Mouse (Mus musculus) bone marrow macrophage, adult 2 months (primary cell): Measurements from ENCODE around the gene Blcap. TPM values are rescaled to one million over a fixed set of nuclear protein-coding genes. Genes with fewer than 3 reads are reported as not detected.
"Not testable (repeated sequence)": the region's sequence is repeated elsewhere in the genome, so short reads cannot be mapped to it uniquely, and the experiment has no call there.

ENCODE experiments used
- H3K27ac ChIP-seq: 2 replicates; pipeline ENCODE4 v1.5.1; 2012; ENCODE audit warnings: low read depth, low read length; ENCODE audit not compliant: insufficient read depth
- H3K4me1 ChIP-seq: 2 replicates; pipeline ENCODE4 v1.6.1; 2012; ENCODE audit warnings: low read length; ENCODE audit not compliant: control insufficient read depth, insufficient read depth
- H3K4me3 ChIP-seq: 2 replicates; pipeline ENCODE4 v1.5.1; 2012; ENCODE audit warnings: mild to moderate bottlenecking, low read length, moderate library complexity; ENCODE audit not compliant: insufficient read depth
- CTCF ChIP-seq: IDR thresholded peaks from 2 replicates; pipeline ENCODE4 v1.5.1; 2012; ENCODE audit warnings: low read depth, mild to moderate bottlenecking, low read length, moderate library complexity
- POLR2A ChIP-seq: IDR thresholded peaks from 2 replicates; pipeline ENCODE4 v1.6.1; 2012; ENCODE audit warnings: mild to moderate bottlenecking, low read depth, low read length, borderline replicate concordance
- polyA plus RNA-seq: library from polyadenylated mRNA; stranded (reverse); fragments of >200 nt; gene quantifications from 2 replicates; pipeline ENCODE4 v1.2.4, GENCODE M21; 2012; ENCODE audit not compliant: missing spikeins, insufficient read depth, insufficient read length

The Blcap gene
- 33.5 and 37.3 TPM in 2 replicates for polyA plus RNA-seq

GRCm38 (mm10) chr2:157571224-157571832 lies at the start of gene Blcap:
TSS of gene Blcap (minus strand) at chr2:157571274.
- no peak within 1 kb of the TSS for H3K4me3 ChIP-seq
- no peak within 1 kb of the TSS for H3K27ac ChIP-seq

GRCm38 (mm10) chr2:157618393-157618792 lies 47.3 kb upstream of the Blcap start:
- H3K27ac ChIP-seq, result no peak overlapping the region
- TF ChIP-seq POLR2A (no peak), CTCF (no peak)

More at GRCm38 (mm10) chr2:157571224-157571832, at the start of gene Blcap:
- H3K4me1 ChIP-seq, result peaks cover 7% of the 10 kb centered on the region
- no peak for TF ChIP-seq POLR2A
- TF ChIP-seq CTCF, result no peak

DNA sequence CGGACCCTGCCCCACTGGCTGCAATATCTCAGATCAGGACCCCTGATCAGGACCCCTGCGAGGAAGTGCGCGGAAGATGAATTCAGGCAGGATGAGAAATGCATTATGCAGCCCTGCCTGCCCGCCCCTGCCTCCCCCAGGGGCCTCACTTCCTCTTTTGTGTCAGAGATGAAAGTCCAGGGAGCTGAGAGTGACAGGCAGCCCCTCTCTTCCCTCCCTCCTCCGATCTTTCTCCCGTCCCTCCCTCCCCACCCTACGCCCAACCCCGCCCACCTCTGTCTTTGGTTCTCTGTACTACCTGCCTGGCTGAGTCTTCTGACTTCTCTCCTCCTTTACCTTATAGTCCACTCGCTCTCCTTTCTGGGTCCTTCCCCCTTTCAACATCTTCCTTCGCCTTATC lies 42.9 kb upstream of the Blcap start:
- TF ChIP-seq POLR2A, result no peak
- TF ChIP-seq CTCF, result no peak
- H3K27ac ChIP-seq, result no peak overlapping the region
- H3K4me3 ChIP-seq, result no peak overlapping the region
- H3K4me1 ChIP-seq, result no peaks in the 10 kb centered on the region

More at GRCm38 (mm10) chr2:157618393-157618792, 47.3 kb upstream of the Blcap start:
- Histone ChIP-seq H3K4me1 (no peaks in the 10 kb centered on the region), H3K4me3 (no peak overlapping the region)

DNA sequence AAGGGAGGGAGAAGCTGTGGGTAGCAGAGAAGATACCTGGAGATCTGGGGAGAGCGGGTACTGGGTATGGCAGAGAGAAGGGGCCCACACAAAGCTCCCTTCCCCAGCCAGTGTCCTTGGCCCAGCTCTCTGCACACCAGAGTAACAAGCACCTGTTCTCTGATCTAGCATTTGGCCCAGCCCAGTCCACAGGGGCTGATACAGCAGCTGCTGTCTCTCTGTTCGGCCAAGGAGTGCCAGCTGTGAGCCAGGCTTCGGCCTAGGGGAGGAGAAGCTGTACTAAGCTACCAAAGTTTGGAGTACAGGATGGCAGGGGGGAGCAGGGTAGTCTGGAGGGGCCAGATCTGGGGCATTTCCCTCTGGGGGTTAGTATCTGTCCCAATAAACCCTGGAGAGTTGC lies 40.7 kb upstream of the Blcap start:
- no peak overlapping the region for H3K4me3 ChIP-seq
- H3K4me1 ChIP-seq, result no peaks in the 10 kb centered on the region
- H3K27ac ChIP-seq, result no peak overlapping the region
- TF ChIP-seq POLR2A (no peak), CTCF (no peak)

- no peak for TF ChIP-seq CTCF
- TF ChIP-seq POLR2A, result no peak
- no peak overlapping the region for H3K27ac ChIP-seq
- no peaks in the 10 kb centered on the region for H3K4me1 ChIP-seq
- no peak overlapping the region for H3K4me3 ChIP-seq
These were observed 36.6 kb upstream of the Blcap start for GRCm38 (mm10) chr2:157607542-157608236.

DNA sequence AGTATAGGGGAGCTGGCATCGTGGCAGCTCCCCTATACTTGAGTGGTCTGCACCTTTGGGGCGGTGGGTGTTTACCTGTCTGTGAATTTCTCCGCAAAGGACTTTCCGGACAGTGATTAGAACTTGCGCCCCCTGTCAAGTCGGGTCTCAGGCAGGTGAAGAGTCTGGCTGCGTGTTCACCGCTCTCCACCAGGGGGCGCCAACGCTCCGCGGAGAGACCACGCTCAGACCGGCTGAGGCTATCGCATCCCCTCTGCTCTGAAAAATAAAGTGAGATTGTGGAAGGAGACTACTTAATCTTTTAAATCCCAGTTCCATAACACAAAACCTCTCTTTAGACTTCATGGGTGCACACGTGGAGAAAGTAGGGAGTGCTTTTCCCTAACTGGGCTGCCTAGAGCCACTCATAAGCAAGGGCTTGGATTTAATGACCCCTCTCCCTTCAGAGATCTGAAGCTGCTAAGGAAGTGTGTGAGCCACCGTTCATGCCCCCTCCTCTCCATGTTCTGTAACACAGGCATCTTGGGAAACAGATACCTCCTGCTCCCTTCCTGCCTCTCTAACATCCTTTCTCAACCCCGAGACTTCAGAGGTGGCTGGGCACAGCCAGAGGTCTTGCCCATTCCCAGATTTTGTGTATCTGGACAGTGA lies 34.1 kb upstream of the Blcap start:
- H3K4me3 ChIP-seq, result no peak overlapping the region
- no peak for TF ChIP-seq POLR2A
- peak; percentile 94 for TF ChIP-seq CTCF
- H3K27ac ChIP-seq, result no peak overlapping the region
- H3K4me1 ChIP-seq, result no peaks in the 10 kb centered on the region

DNA sequence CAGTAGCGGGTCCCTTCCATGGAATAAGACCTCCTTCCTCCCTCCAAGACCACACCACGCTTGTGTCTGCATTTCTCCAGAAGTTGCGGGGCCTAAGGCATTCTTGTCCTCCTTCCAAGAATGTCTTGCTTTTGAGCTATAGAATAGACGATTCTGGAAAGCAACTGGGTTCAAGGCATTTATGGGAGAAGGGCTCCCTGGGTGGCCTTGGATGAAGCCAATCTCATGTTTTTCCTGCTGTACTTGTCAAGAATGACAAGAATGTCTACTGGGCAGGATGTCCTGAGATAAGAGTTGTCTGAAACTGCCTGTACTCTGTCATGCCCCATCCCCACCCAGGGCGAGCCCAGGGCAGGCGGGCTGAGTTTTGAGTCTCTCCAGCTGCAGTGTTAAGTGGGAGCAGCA lies 30.4 kb upstream of the Blcap start:
- H3K4me3 ChIP-seq, result no peak overlapping the region
- TF ChIP-seq POLR2A (no peak), CTCF (no peak)
- H3K4me1 ChIP-seq, result no peaks in the 10 kb centered on the region
- no peak overlapping the region for H3K27ac ChIP-seq

DNA sequence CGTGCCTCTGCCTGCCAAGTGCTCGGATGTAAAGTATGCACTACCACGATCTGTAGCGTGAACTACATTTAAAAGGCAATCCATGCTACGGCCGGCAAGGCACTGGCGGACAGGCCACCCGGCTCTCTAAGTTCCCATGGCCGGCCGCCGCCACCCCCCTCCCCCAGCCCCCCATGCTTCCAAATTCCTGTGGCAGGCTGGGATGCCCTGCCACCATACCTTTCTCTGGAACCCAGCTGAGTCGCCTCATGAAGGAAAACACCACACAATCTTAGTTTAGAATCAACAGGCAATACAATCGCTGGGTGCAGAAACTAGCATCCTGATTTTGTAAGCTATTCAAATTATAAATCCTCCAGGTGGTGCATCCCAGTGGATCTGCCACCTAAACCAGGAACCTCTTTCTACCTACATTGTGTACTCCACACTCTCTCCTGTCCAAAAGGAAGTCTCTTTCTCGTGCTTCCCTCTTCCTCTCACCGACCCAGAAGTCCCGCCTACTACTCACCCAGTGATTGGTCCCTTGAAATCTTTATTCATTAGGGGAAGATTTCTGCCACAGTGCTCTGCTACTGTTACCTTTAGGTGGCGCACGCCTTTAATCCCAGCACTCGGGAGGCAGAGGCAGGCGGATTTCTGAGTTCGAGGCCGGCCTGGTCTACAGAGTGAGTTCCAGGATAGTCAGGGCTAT lies 25.9 kb upstream of the Blcap start:
- Histone ChIP-seq H3K4me1 (no peaks in the 10 kb centered on the region), H3K4me3 (no peak overlapping the region), H3K27ac (no peak overlapping the region)
- TF ChIP-seq POLR2A, result no peak
- no peak for TF ChIP-seq CTCF

DNA sequence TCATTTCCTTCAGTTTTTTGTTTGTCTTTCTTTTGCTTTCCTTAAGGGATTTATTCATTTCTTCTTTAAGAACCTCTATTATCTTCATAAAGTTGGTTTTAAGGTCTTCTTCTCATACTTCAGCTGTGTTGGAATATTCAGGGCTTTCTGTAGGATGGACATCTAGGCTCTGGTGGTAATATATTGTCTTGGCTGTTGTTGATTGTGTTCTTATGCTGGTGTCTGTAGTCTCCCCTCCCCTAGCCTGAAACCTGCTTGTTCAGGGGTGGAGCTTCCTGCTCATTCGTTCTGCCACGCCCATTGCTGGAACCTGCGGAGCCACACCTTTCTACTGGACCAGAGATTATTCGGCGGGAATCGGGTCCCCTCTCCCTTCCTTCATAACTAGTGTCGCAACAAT lies 14.3 kb upstream of the Blcap start:
- H3K4me1 ChIP-seq, H3K27ac ChIP-seq, H3K4me3 ChIP-seq: not testable (repeated sequence)

DNA sequence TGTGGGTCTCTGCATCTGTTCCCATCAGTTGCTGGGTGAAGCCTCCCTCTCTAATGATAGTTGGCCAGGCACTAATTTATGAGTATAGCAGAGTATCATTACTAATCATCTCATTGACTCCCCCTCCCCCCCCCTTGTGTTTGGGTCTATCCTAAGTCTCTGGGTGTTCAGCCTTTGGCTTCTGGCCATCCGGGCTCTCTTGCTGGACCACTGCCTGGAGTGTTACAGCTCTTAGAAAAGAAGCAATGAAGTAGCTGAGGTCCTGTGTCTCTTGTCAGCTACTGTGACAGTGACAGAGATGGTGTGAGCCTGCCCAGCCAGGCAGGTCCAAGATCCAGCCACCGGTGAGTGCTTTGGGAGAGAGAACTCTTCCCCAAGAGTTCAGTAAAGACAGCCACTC lies 1.7 kb upstream of the Blcap start:
- H3K4me3 ChIP-seq, result no peak overlapping the region
- no peaks in the 10 kb centered on the region for H3K4me1 ChIP-seq
- TF ChIP-seq POLR2A (no peak), CTCF (no peak)
- H3K27ac ChIP-seq, result no peak overlapping the region
